Mouse (Mus musculus) gonadal fat pad, adult 2 months (tissue): ENCODE results near the gene Rnpepl1. TPM values are rescaled to one million over a fixed set of nuclear protein-coding genes. Genes with fewer than 3 reads are reported as not detected.
"Not testable (repeated sequence)": the region's sequence is repeated elsewhere in the genome, so short reads cannot be mapped to it uniquely, and the experiment has no call there.

ENCODE experiments used
- DNase-seq: peaks from one replicate; pipeline ENCODE4 v3.0.0-alpha.2; 2012; ENCODE audit warnings: low read depth
- polyA plus RNA-seq: library from polyadenylated mRNA; depleted of rRNA; stranded (reverse); fragments of >200 nt; gene quantifications from 2 replicates; pipeline ENCODE4 v1.2.3, GENCODE M21; 2012; rRNA removed

The Rnpepl1 gene
- polyA plus RNA-seq, 1 experiment = 109 TPM

GRCm38 (mm10) chr1:92937797-92938196 is 27.2 kb downstream of the Rnpepl1 start:
- DNase-seq = no peak

DNA sequence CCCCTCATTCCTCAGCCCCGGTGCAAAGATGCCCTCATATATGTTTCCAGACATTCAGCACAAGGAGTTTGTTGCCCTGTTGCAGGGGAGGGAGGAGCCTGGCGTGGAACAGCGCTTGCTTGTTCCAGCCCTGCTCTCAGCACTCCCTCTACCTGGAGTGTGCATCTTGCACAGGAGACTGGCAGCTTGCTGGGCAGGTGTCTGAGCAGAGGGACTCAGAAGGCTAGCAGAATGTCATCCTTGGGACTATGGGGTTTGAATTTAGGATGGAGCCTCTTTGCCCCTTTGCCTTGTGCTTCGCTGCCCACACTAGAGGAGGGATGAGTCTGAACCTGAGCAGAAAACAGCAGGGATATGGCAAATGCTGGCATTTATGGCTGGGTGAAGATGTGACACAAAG is 29.2 kb downstream of the Rnpepl1 start:
- DNase-seq = no peak

DNA sequence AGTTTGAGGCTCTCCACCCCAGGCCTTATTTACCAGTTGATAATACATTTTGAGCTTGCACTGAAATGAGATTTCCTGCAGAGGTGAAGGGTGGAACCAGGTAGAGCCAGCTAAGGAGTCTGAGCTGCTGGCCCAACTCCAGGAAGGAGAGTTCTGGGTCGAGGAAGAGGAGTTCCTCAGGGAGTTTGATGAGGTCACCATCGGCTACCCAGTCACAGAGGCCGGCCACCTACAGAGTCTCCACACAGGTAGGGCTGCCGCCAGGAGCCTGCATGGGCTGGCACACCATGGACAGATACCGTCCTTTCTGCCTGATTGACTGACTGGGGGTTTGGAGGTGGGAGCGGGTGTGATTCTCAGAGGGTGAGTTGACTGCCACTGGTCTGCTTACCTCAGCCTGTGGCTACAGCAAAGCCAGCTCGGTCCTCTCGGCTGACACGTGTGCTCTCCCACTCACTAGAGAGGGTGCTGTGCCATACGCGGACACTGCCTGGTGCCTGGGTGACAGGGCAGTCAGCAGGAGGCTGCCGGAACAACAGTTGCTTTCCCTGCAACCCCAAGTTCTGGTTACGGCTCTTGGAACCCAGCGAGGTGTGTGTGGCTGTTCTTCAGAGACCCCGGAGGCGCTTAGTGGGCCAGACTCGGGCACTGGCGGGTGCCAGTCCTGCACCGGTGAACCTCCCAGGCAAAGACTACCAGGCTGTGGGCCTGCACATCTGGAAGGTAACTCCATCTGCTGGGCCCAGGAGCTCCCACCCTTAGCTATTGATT is 32.8 kb downstream of the Rnpepl1 start:
- DNase-seq = no peak

GRCm38 (mm10) chr1:92947966-92948365 is 37.4 kb downstream of the Rnpepl1 start:
- DNase-seq = no peak

GRCm38 (mm10) chr1:92949426-92949825 is 38.8 kb downstream of the Rnpepl1 start:
- DNase-seq = no peak

GRCm38 (mm10) chr1:92950607-92951006 is 40.0 kb downstream of the Rnpepl1 start, which contains the start of gene Gpr35:
Gpr35 (plus strand) TSS chr1:92950865.
- no peak for DNase-seq

GRCm38 (mm10) chr1:92953641-92954040 is 43.1 kb downstream of the Rnpepl1 start:
- no peak for DNase-seq

GRCm38 (mm10) chr1:92956571-92957335 is 46.2 kb downstream of the Rnpepl1 start:
- not testable (repeated sequence) for DNase-seq

GRCm38 (mm10) chr1:92958999-92959398 is 48.4 kb downstream of the Rnpepl1 start:
- DNase-seq = no peak

- DNase-seq = not testable (repeated sequence)
Observed at GRCm38 (mm10) chr1:92970791-92971190, 60.2 kb downstream of the Rnpepl1 start.

DNA sequence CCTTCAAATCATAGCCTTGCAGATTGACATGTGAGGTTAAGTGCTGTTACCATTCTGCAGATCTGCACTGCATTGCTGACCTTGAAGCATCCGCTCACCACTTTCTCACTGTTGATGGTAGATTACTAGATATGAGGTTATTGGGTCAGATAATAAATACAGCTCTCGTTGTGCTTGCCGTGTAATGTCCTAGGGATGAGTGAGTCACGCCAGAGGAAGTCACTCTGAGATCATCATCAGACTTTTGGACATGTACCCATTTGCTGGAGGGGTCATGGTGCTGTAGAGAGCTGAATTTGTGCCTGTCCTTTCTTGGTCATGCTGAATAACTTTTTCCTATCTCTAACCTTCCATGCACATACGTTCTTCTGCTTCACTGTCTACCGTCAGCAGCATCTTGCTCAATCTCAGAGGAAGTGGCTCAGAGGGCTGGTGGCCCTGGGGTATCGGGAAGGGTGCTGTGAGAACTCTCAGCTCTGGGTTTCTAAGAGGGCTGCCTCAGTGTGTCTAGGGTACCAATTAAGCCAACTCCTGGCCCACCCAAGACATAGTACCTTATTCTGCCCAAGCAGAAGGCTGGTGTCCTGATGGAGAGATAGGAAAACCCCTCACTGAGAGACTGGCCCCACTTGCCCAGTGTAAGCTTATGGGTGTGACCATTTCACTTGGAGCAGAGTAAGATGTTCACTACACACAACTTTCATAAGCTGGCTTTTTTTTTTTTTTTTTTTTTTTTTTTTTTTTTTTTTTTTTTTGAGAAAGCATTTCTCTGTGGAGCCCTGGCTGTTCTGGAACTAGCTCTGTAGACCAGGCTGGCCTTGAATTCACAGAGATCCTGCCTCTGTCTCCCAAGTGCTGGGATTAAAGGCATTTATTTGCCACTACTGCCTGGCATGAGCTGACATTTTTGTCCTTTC is 61.6 kb downstream of the Rnpepl1 start:
- DNase-seq = no peak

DNA sequence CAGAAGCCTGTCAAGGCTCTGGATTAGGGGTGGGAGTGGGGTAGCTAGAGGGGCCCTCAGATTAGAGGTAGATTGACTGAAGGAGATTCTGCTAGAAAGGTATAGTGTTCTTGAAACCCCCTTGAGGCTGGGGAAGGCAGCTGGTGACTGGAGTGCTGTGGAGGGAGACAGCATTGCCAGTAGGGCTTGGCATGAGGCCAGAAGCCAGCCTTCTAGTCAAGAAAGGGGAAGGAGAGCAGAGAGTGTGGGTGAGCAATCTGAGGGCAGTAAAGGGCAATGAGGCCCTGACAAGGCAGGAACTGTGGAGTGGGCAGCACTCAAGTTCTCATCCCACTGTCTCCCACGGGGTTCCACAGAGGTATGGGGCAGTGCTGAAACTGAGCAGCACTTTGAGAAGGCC is 62.3 kb downstream of the Rnpepl1 start:
- no peak for DNase-seq

Other genes starting within 250 kb of the Rnpepl1 start
- gene Gpc1, start 79.1 kb upstream of the Rnpepl1 start, polyA plus RNA-seq = 49.0 and 74.4 TPM in 2 replicates
- 1.2 and 1.6 TPM in 2 replicates for gene Ankmy1, start 7.9 kb upstream of the Rnpepl1 start, polyA plus RNA-seq
- gene Dusp28, start 3.8 kb upstream of the Rnpepl1 start, polyA plus RNA-seq = 53.3 and 72.9 TPM in 2 replicates
- 69.2 and 75.1 TPM in 2 replicates for gene Capn10, start 23.6 kb downstream of the Rnpepl1 start, polyA plus RNA-seq
- gene Gpr35, start 40.1 kb downstream of the Rnpepl1 start, polyA plus RNA-seq = 1.7 and 2.3 TPM in 2 replicates
- gene Aqp12, start 95.6 kb downstream of the Rnpepl1 start, polyA plus RNA-seq = not detected in 2 replicates
- gene Kif1a, start 191.2 kb downstream of the Rnpepl1 start, polyA plus RNA-seq = 1.6 and 2.1 TPM in 2 replicates
- 0.22 TPM in 1 of 2 replicates, not detected in the other for gene Agxt, start 224.5 kb downstream of the Rnpepl1 start, polyA plus RNA-seq